Mouse (Mus musculus): ENCODE data around the gene Taar8c. TPM values are rescaled to one million over a fixed set of nuclear protein-coding genes. Genes with fewer than 3 reads are reported as not detected.

The Taar8c gene
- total RNA-seq, 1 experiment from 2014 or later = not detected

GRCm38 (mm10) chr10:24058986-24059385 is 42.7 kb downstream of the Taar8c start:
- DNase-seq = no peak

DNA sequence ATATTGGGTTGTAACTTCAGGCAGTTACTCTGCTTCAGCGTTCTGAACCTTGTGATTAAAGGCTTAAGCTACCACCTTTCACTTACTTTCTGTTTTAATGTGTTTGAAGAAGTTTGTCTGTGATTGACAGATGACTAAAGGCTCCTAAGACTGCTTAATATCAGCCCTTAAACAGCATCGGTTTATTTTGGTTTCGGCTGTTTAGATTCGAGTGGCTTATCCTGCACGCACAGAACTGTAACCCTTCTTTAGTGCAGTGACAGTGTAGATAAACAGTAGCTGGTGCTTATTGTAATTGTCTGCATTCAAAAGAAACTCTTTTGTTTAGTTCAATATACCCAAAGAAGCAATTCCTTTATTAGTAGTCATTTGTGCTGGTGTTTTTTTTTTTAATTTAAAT is 49.7 kb downstream of the Taar8c start:
- no peak for DNase-seq

Other genes starting within 250 kb of the Taar8c start
- gene Vnn1, start 207.2 kb downstream of the Taar8c start, total RNA-seq (2021) = 21.1 and 27.7 TPM in 2 replicates
- gene Taar1, start 181.6 kb downstream of the Taar8c start, total RNA-seq (2021) = not detected in 2 replicates
- gene Taar2, start 163.3 kb downstream of the Taar8c start, total RNA-seq (2021) = not detected in 2 replicates
- gene Taar3, start 152.4 kb downstream of the Taar8c start, total RNA-seq (2021) = not detected in 2 replicates
- not detected in 2 replicates for gene Taar4, start 141.4 kb downstream of the Taar8c start, total RNA-seq (2021)
- not detected in 2 replicates for gene Taar5, start 131.2 kb downstream of the Taar8c start, total RNA-seq (2021)
- gene Taar6, start 116.3 kb downstream of the Taar8c start, total RNA-seq (2021) = not detected in 2 replicates
- not detected in 2 replicates for gene Taar7a, start 108.4 kb downstream of the Taar8c start, total RNA-seq (2021)
- not detected in 2 replicates for gene Taar7b, start 102.0 kb downstream of the Taar8c start, total RNA-seq (2021)
- not detected in 2 replicates for gene Taar7d, start 74.7 kb downstream of the Taar8c start, total RNA-seq (2021)
- gene Taar7e, start 64.3 kb downstream of the Taar8c start, total RNA-seq (2021) = not detected in 2 replicates
- gene Taar7f, start 52.4 kb downstream of the Taar8c start, total RNA-seq (2021) = not detected in 2 replicates
- gene Taar8a, start 25.4 kb downstream of the Taar8c start, total RNA-seq (2021) = not detected in 2 replicates
- not detected in 2 replicates for gene Taar8b, start 9.6 kb downstream of the Taar8c start, total RNA-seq (2021)
- not detected in 2 replicates for gene Taar9, start 7.6 kb upstream of the Taar8c start, total RNA-seq (2021)
- gene Stx7, start 47.4 kb upstream of the Taar8c start, total RNA-seq (2021) = 116 and 125 TPM in 2 replicates
- gene Moxd1, start 121.6 kb upstream of the Taar8c start, total RNA-seq (2021) = 0.52 and 0.53 TPM in 2 replicates